Mouse (Mus musculus): ENCODE measurements around the gene Ldlrad3. TPM values are rescaled to one million over a fixed set of nuclear protein-coding genes. Genes with fewer than 3 reads are reported as not detected.

Ldlrad3 gene
- total and polyA plus RNA-seq, 3 experiments = 3.5 to 6.1 TPM; not detected in 1

DNA sequence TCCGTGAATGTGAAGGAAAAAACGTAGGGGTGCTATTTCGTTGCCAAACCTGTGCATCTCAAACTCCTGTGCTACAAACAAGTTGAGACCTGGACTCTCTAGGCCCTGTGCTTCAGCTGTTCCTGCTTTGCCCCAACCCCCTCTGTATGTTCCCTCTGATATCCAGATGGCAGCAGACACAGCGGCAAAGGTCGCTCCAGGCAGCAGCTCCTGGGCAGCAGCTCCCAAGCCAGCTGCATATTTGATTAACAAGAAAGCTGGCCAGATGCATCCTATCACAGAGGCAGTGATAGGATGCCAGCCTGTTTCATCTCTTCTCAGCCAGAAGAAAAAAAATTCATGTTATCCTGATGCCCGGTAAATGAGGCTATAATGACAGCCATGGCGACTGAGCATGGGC is 267.7 kb downstream of the Ldlrad3 start:
- H3K27me3 ChIP-seq (ENCODE audit: control insufficient read depth in 1 of 2, insufficient read depth in 2 of 2, low read length in 2 of 2) = no peaks in the 10 kb centered on the region; a peak in 2 of 4 replicates
- H3K9me3 ChIP-seq (replicated peaks; ENCODE audit: insufficient read depth, low read length) = no peaks in the 10 kb centered on the region
- H3K27ac ChIP-seq (ENCODE audit: control insufficient read depth, low read depth, low read length) = no peak overlapping the region
- no peaks in the 10 kb centered on the region for H3K36me3 ChIP-seq (ENCODE audit: control insufficient read depth in 1 of 2, insufficient read depth in 2 of 2, low read length in 2 of 2)
- no peak overlapping the region for H3K4me3 ChIP-seq (ENCODE audit: control insufficient read depth in 1 of 2, insufficient read depth in 1 of 2, low read depth in 2 of 2, low read length in 2 of 2)
- no peaks in the 10 kb centered on the region for H3K4me1 ChIP-seq (ENCODE audit: control insufficient read depth in 1 of 2, insufficient read depth in 2 of 2, low read length in 2 of 2)
- DNase-seq (ENCODE audit: low read depth, low spot score) = no peak
- no peaks in the 10 kb centered on the region for H3K79me2 ChIP-seq (ENCODE audit: control insufficient read depth, insufficient read depth, low read length, poor library complexity)
- H3K9ac ChIP-seq (ENCODE audit: control insufficient read depth, low read depth, low read length, poor library complexity, severe bottlenecking) = no peak overlapping the region
- TF ChIP-seq TAL1 (IDR thresholded peaks at IDR 0.05; ENCODE audit: low read length) (no peak), CHD1 (IDR thresholded peaks at IDR 0.05; ENCODE audit: low read depth, low read length) (no peak), MYB (IDR thresholded peaks at IDR 0.05; ENCODE audit: low read depth, low read length) (no peak), JUND (IDR thresholded peaks at IDR 0.05; ENCODE audit: low read depth, low read length) (no peak), RAD21 (IDR thresholded peaks at IDR 0.05; ENCODE audit: low read depth, low read length) (no peak), USF1 (IDR thresholded peaks at IDR 0.05; ENCODE audit: low read depth, low read length) (no peak), MAFK (IDR thresholded peaks at IDR 0.05; ENCODE audit: borderline replicate concordance, low read depth, low read length) (no peak), TBP (IDR thresholded peaks at IDR 0.05; ENCODE audit: low read depth, low read length) (no peak), KAT2A (conservative IDR thresholded peaks at IDR 0.05; ENCODE audit: low read depth, low read length) (no peak), CTCF (IDR thresholded peaks at IDR 0.05 in 2 of 3, conservative IDR thresholded peaks at IDR 0.05 in 1 of 3; ENCODE audit: control insufficient read depth in 1 of 3, insufficient read depth in 1 of 3, low read depth in 2 of 3, low read length in 3 of 3, poor library complexity in 1 of 3, severe bottlenecking in 1 of 3) (no peak), ZC3H11A (IDR thresholded peaks at IDR 0.05; ENCODE audit: low read depth, low read length) (no peak), SMC3 (IDR thresholded peaks at IDR 0.05; ENCODE audit: low read depth, low read length) (no peak), NRF1 (IDR thresholded peaks at IDR 0.05; ENCODE audit: insufficient read depth, low read depth, low read length, poor library complexity, severe bottlenecking) (no peak), ELF1 (IDR thresholded peaks at IDR 0.05; ENCODE audit: low read depth, low read length) (no peak), CHD2 (IDR thresholded peaks at IDR 0.05; ENCODE audit: low read length) (no peak), GABPA (IDR thresholded peaks at IDR 0.05; ENCODE audit: low read depth, low read length) (no peak)

DNA sequence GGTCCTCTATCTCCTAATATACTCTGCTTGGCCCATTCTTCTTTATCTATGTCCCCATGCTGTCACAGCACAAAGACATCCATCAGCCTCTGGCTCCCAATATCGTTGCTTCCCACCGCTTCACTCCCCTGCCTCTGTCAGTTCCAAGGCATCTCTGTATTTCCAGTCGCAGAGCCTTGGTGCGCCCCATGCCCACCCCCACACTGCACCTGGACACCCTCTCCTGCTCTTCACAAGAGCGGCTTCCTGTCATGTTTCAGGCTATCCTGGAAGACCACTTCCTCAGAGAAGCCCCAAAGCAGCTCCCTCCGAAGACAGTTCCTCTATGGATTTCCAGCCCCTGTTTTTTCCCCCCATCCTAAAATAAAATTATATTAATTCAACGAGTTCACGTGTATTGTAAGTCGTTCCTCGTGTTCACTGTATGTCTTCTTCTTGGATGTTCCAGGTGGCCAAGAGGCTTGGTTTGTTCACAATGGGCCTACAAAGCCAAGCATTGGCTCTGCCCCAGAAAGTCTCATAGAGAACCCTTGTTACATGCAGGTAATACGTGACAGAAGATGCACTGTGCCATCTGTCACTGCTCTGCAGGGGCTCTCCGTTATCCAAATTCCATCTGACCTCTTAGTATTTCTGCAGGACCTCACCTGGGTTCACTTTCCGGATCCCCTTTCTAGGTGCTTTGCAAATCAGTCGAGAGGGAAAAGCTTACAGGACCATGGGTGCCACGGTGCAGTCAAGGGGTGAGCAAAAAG is 276.7 kb downstream of the Ldlrad3 start:
- no peaks in the 10 kb centered on the region for H3K79me2 ChIP-seq (ENCODE audit: control insufficient read depth, insufficient read depth, low read length, poor library complexity)
- no peaks in the 10 kb centered on the region for H3K9me3 ChIP-seq (replicated peaks; ENCODE audit: insufficient read depth, low read length)
- H3K4me1 ChIP-seq (ENCODE audit: control insufficient read depth in 1 of 2, insufficient read depth in 2 of 2, low read length in 2 of 2) = 0 out of 4 replicates have a peak, but pooled peaks cover 0 to 4% of the 10 kb centered on the region in 2 experiments
- no peak overlapping the region for H3K27ac ChIP-seq (ENCODE audit: control insufficient read depth, low read depth, low read length)
- H3K9ac ChIP-seq (ENCODE audit: control insufficient read depth, low read depth, low read length, poor library complexity, severe bottlenecking) = no peak overlapping the region
- peaks cover 0 to 2% of the 10 kb centered on the region in 2 experiments; a peak in 1 of 4 replicates for H3K27me3 ChIP-seq (ENCODE audit: control insufficient read depth in 1 of 2, insufficient read depth in 2 of 2, low read length in 2 of 2)
- H3K36me3 ChIP-seq (ENCODE audit: control insufficient read depth in 1 of 2, insufficient read depth in 2 of 2, low read length in 2 of 2) = no peaks in the 10 kb centered on the region
- H3K4me3 ChIP-seq (ENCODE audit: control insufficient read depth in 1 of 2, insufficient read depth in 1 of 2, low read depth in 2 of 2, low read length in 2 of 2) = no peak overlapping the region
- TF ChIP-seq USF1 (IDR thresholded peaks at IDR 0.05; ENCODE audit: low read depth, low read length) (no peak), MYC (IDR thresholded peaks at IDR 0.05; ENCODE audit: low read depth, low read length) (no peak), TAL1 (IDR thresholded peaks at IDR 0.05; ENCODE audit: low read length) (no peak), ZNF384 (IDR thresholded peaks at IDR 0.05; ENCODE audit: low read depth, low read length) (no peak), SIN3A (IDR thresholded peaks at IDR 0.05; ENCODE audit: low read length) (no peak), RCOR1 (IDR thresholded peaks at IDR 0.05; ENCODE audit: low read depth, low read length) (no peak), CTCF (IDR thresholded peaks at IDR 0.05 in 2 of 3, conservative IDR thresholded peaks at IDR 0.05 in 1 of 3; ENCODE audit: control insufficient read depth in 1 of 3, insufficient read depth in 1 of 3, low read depth in 2 of 3, low read length in 3 of 3, poor library complexity in 1 of 3, severe bottlenecking in 1 of 3) (no peak), ZMIZ1 (IDR thresholded peaks at IDR 0.05; ENCODE audit: low read depth, low read length) (no peak), MAFK (IDR thresholded peaks at IDR 0.05; ENCODE audit: borderline replicate concordance, low read depth, low read length) (no peak), EP300 (IDR thresholded peaks at IDR 0.05; ENCODE audit: low read depth in 1 of 2, low read length in 2 of 2) (no peak), GATA1 (IDR thresholded peaks at IDR 0.05; ENCODE audit: low read depth, low read length) (no peak), E2F4 (IDR thresholded peaks at IDR 0.05; ENCODE audit: borderline replicate concordance, low read depth, low read length) (no peak), NELFE (IDR thresholded peaks at IDR 0.05; ENCODE audit: low read depth, low read length) (no peak), MAX (IDR thresholded peaks at IDR 0.05; ENCODE audit: low read length) (no peak), GABPA (IDR thresholded peaks at IDR 0.05; ENCODE audit: low read depth, low read length) (no peak)
- no peak for DNase-seq (ENCODE audit: low read depth, low spot score)
